Mouse (Mus musculus) heart, embryonic 13.5 days (tissue): Measurements from ENCODE around the gene Pax8. TPM values are rescaled to one million over a fixed set of nuclear protein-coding genes. Genes with fewer than 3 reads are reported as not detected.

ENCODE experiments used
- ATAC-seq: fragments of 200-750 bp; cut with Nextera tagmentation; 2 replicates; pipeline ENCODE4 v1.8.0; 2017; ENCODE audit warnings: moderate TSS enrichment; ENCODE audit not compliant: insufficient number of reproducible peaks, low FRiP score, low TSS enrichment; ENCODE audit errors: extremely low read depth
- H3K27ac ChIP-seq: fragments of 300-500 bp; sonication (generic); replicated peaks from 2 replicates; pipeline ENCODE4 v1.5.1; 2015; ENCODE audit warnings: moderate library complexity, mild to moderate bottlenecking, inconsistent platforms
- H3K27me3 ChIP-seq: fragments of 300-500 bp; sonication (generic); replicated peaks from 2 replicates; pipeline ENCODE4 v1.6.1; 2015; ENCODE audit warnings: mild to moderate bottlenecking, inconsistent platforms
- H3K36me3 ChIP-seq: fragments of 300-500 bp; sonication (generic); 2 replicates; pipeline ENCODE4 v1.6.1; 2015; ENCODE audit warnings: mild to moderate bottlenecking, inconsistent platforms
- H3K4me1 ChIP-seq: fragments of 300-500 bp; sonication (generic); 2 replicates; pipeline ENCODE4 v1.6.1; 2015; ENCODE audit warnings: inconsistent platforms
- H3K4me2 ChIP-seq: fragments of 300-500 bp; sonication (generic); 2 replicates; pipeline ENCODE4 v1.6.1; 2015; ENCODE audit warnings: inconsistent platforms, mild to moderate bottlenecking, moderate library complexity
- H3K4me3 ChIP-seq: fragments of 300-500 bp; sonication (generic); 2 replicates; pipeline ENCODE4 v1.5.1; 2015; ENCODE audit warnings: moderate library complexity, mild to moderate bottlenecking, inconsistent platforms
- H3K9ac ChIP-seq: fragments of 300-500 bp; sonication (generic); 2 replicates; pipeline ENCODE4 v1.6.1; 2015; ENCODE audit warnings: inconsistent platforms, mild to moderate bottlenecking, moderate library complexity
- H3K9me3 ChIP-seq: fragments of 300-500 bp; sonication (generic); 2 replicates; pipeline ENCODE4 v1.6.1; 2016; ENCODE audit warnings: inconsistent platforms
- WGBS: fragments of 180-500 bp; shearing (Covaris S2); methylation state at CpG from one replicate; pipeline ENCODE4 v1.1.7; 2015; ENCODE audit warnings: mixed read lengths; 5-methylcytosine and 5-hydroxymethylcytosine counted together
- polyA plus RNA-seq: library from polyadenylated mRNA; unstranded; fragments of >200 nt; fragmentation: Nextera tagmentation; extraction: Ambion mirVana; gene quantifications from 2 replicates; pipeline ENCODE4 v1.2.1, GENCODE M21; 2015

The Pax8 gene
- polyA plus RNA-seq, 1 experiment from 2014 or later, result 0.23 TPM

GRCm38 (mm10) chr2:24460112-24460807 lies 15.1 kb downstream of the Pax8 start:
- H3K4me3 ChIP-seq, result no peak overlapping the region
- H3K9ac ChIP-seq, result no peak overlapping the region
- H3K27ac ChIP-seq, result no peak overlapping the region
- no peak overlapping the region for H3K4me2 ChIP-seq
- 26% methylated on average over 9 of the region's 9 CpGs for WGBS
- no peaks in the 10 kb centered on the region for H3K9me3 ChIP-seq
- H3K36me3 ChIP-seq, result no peaks in the 10 kb centered on the region
- H3K4me1 ChIP-seq, result no peaks in the 10 kb centered on the region
- peaks cover 41% of the 10 kb centered on the region for H3K27me3 ChIP-seq
- ATAC-seq, result no peak

GRCm38 (mm10) chr2:24456841-24457240 lies 18.6 kb downstream of the Pax8 start:
- ATAC-seq, result no peak
- Histone ChIP-seq H3K27ac (no peak overlapping the region), H3K4me1 (no peaks in the 10 kb centered on the region), H3K27me3 (peaks cover 16% of the 10 kb centered on the region), H3K4me3 (no peak overlapping the region), H3K4me2 (no peak overlapping the region), H3K9ac (no peak overlapping the region), H3K36me3 (no peaks in the 10 kb centered on the region), H3K9me3 (no peaks in the 10 kb centered on the region)
- WGBS, result 69% methylated on average over 4 of the region's 4 CpGs

- no peak; the same call in 1 of the 2 replicates for ATAC-seq
Measured at GRCm38 (mm10) chr2:24455057-24455855, 20.1 kb downstream of the Pax8 start.

GRCm38 (mm10) chr2:24454429-24455011 lies 20.9 kb downstream of the Pax8 start:
- no peak overlapping the region for H3K9ac ChIP-seq
- H3K4me3 ChIP-seq, result no peak overlapping the region
- H3K9me3 ChIP-seq, result no peaks in the 10 kb centered on the region
- no peak overlapping the region for H3K27ac ChIP-seq
- no peak for ATAC-seq
- H3K27me3 ChIP-seq, result peaks cover 11% of the 10 kb centered on the region
- H3K4me1 ChIP-seq, result no peaks in the 10 kb centered on the region
- H3K4me2 ChIP-seq, result no peak overlapping the region
- 52% methylated on average over 1 of the region's 1 CpGs for WGBS
- no peaks in the 10 kb centered on the region for H3K36me3 ChIP-seq

More at GRCm38 (mm10) chr2:24455057-24455855, 20.1 kb downstream of the Pax8 start:
- Histone ChIP-seq H3K27ac (no peak overlapping the region), H3K4me2 (no peak overlapping the region), H3K36me3 (no peaks in the 10 kb centered on the region), H3K4me3 (no peak overlapping the region), H3K9ac (no peak overlapping the region), H3K9me3 (no peaks in the 10 kb centered on the region), H3K4me1 (no peaks in the 10 kb centered on the region), H3K27me3 (peaks cover 11% of the 10 kb centered on the region)
- WGBS, result 42% methylated on average over 6 of the region's 6 CpGs

GRCm38 (mm10) chr2:24453206-24453605 lies 22.2 kb downstream of the Pax8 start:
- ATAC-seq, result no peak
- Histone ChIP-seq H3K9me3 (no peaks in the 10 kb centered on the region), H3K27me3 (peaks cover 4% of the 10 kb centered on the region; the same call in 1 of the 2 replicates), H3K4me3 (no peak overlapping the region), H3K9ac (no peak overlapping the region), H3K27ac (no peak overlapping the region), H3K36me3 (no peaks in the 10 kb centered on the region), H3K4me2 (no peak overlapping the region), H3K4me1 (no peaks in the 10 kb centered on the region)
- 66% methylated on average over 5 of the region's 5 CpGs for WGBS

GRCm38 (mm10) chr2:24449111-24449510 lies 26.3 kb downstream of the Pax8 start:
- no peaks in the 10 kb centered on the region for H3K4me1 ChIP-seq
- no peak overlapping the region for H3K27ac ChIP-seq
- H3K9me3 ChIP-seq, result no peaks in the 10 kb centered on the region
- H3K36me3 ChIP-seq, result no peaks in the 10 kb centered on the region
- no peaks in the 10 kb centered on the region for H3K27me3 ChIP-seq
- no peak overlapping the region for H3K4me2 ChIP-seq
- H3K9ac ChIP-seq, result no peak overlapping the region
- no peak overlapping the region for H3K4me3 ChIP-seq
- no peak for ATAC-seq
- 67% methylated on average over 4 of the region's 4 CpGs for WGBS

GRCm38 (mm10) chr2:24443256-24443790 lies 32.1 kb downstream of the Pax8 start:
- H3K27me3 ChIP-seq, result no peaks in the 10 kb centered on the region
- H3K36me3 ChIP-seq, result no peaks in the 10 kb centered on the region
- WGBS, result 51% methylated on average over 3 of the region's 3 CpGs
- H3K27ac ChIP-seq, result no peak overlapping the region
- H3K4me1 ChIP-seq, result no peaks in the 10 kb centered on the region
- no peaks in the 10 kb centered on the region for H3K9me3 ChIP-seq
- H3K4me3 ChIP-seq, result no peak overlapping the region
- no peak for ATAC-seq
- H3K4me2 ChIP-seq, result no peak overlapping the region
- no peak overlapping the region for H3K9ac ChIP-seq

- no peak overlapping the region for H3K9ac ChIP-seq
- H3K4me1 ChIP-seq, result no peaks in the 10 kb centered on the region
- H3K27ac ChIP-seq, result no peak overlapping the region
- H3K36me3 ChIP-seq, result no peaks in the 10 kb centered on the region
- no peak overlapping the region for H3K4me3 ChIP-seq
- 62% methylated on average over 4 of the region's 4 CpGs for WGBS
- no peaks in the 10 kb centered on the region for H3K9me3 ChIP-seq
- H3K4me2 ChIP-seq, result no peak overlapping the region
- no peak for ATAC-seq
- no peaks in the 10 kb centered on the region for H3K27me3 ChIP-seq
Measured at GRCm38 (mm10) chr2:24442303-24442925, 33.0 kb downstream of the Pax8 start.

GRCm38 (mm10) chr2:24441899-24442298 lies 33.5 kb downstream of the Pax8 start:
- no peak overlapping the region for H3K9ac ChIP-seq
- no peaks in the 10 kb centered on the region for H3K9me3 ChIP-seq
- H3K4me2 ChIP-seq, result no peak overlapping the region
- H3K27ac ChIP-seq, result no peak overlapping the region
- H3K36me3 ChIP-seq, result no peaks in the 10 kb centered on the region
- no peaks in the 10 kb centered on the region for H3K27me3 ChIP-seq
- ATAC-seq, result no peak
- H3K4me1 ChIP-seq, result no peaks in the 10 kb centered on the region
- H3K4me3 ChIP-seq, result no peak overlapping the region

GRCm38 (mm10) chr2:24440056-24440455 lies 35.3 kb downstream of the Pax8 start:
- no peak overlapping the region for H3K4me2 ChIP-seq
- H3K9me3 ChIP-seq, result no peaks in the 10 kb centered on the region
- no peak for ATAC-seq
- no peak overlapping the region for H3K9ac ChIP-seq
- no peaks in the 10 kb centered on the region; the same call in 1 of the 2 replicates for H3K27me3 ChIP-seq
- 61% methylated on average over 2 of the region's 2 CpGs for whole genome bisulfite sequencing
- no peak overlapping the region for H3K27ac ChIP-seq
- peaks cover 3% of the 10 kb centered on the region; the same call in 1 of the 2 replicates for H3K4me1 ChIP-seq
- H3K4me3 ChIP-seq, result no peak overlapping the region
- H3K36me3 ChIP-seq, result no peaks in the 10 kb centered on the region

- H3K4me1 ChIP-seq, result peaks cover 21% of the 10 kb centered on the region
- H3K9ac ChIP-seq, result no peak overlapping the region
- ATAC-seq, result no peak
- no peak overlapping the region for H3K4me2 ChIP-seq
- 59% methylated on average over 11 of the region's 11 CpGs for WGBS
- H3K27ac ChIP-seq, result no peak overlapping the region
- no peak overlapping the region for H3K4me3 ChIP-seq
- no peaks in the 10 kb centered on the region; the same call in 1 of the 2 replicates for H3K27me3 ChIP-seq
- no peaks in the 10 kb centered on the region for H3K9me3 ChIP-seq
- no peaks in the 10 kb centered on the region for H3K36me3 ChIP-seq
Measured at GRCm38 (mm10) chr2:24435699-24436098, 39.7 kb downstream of the Pax8 start.
